Mouse (Mus musculus) testis, adult 2 months (tissue): ENCODE measurements around the gene Kcnj1. TPM values are rescaled to one million over a fixed set of nuclear protein-coding genes. Genes with fewer than 3 reads are reported as not detected.

Experiments used
- H3K27ac ChIP-seq: fragments of 200-500 bp; 2 replicates; pipeline ENCODE4 v1.5.1; 2012; ENCODE audit warnings: low read depth, low read length; ENCODE audit not compliant: control insufficient read depth, insufficient read depth
- H3K27me3 ChIP-seq: fragments of 200-500 bp; 2 replicates; pipeline ENCODE4 v1.6.1; 2012; ENCODE audit warnings: mild to moderate bottlenecking, low read length, moderate library complexity; ENCODE audit not compliant: control insufficient read depth, insufficient read depth
- H3K36me3 ChIP-seq: fragments of 200-500 bp; 2 replicates; pipeline ENCODE4 v1.6.1; 2012; ENCODE audit warnings: mild to moderate bottlenecking, low read length; ENCODE audit not compliant: control insufficient read depth, insufficient read depth
- H3K4me1 ChIP-seq: fragments of 200-500 bp; 2 replicates; pipeline ENCODE4 v1.6.1; 2012; ENCODE audit warnings: low read length; ENCODE audit not compliant: control insufficient read depth, insufficient read depth
- H3K4me3 ChIP-seq: fragments of 200-500 bp; 2 replicates; pipeline ENCODE4 v1.5.1; 2012; ENCODE audit warnings: low read depth, mild to moderate bottlenecking, low read length, moderate library complexity, mixed read lengths; ENCODE audit not compliant: control insufficient read depth
- CTCF ChIP-seq: fragments of 200-500 bp; IDR thresholded peaks from 2 replicates; pipeline ENCODE4 v1.5.1; 2012; ENCODE audit warnings: low read depth, mild to moderate bottlenecking, inconsistent platforms, low read length, moderate library complexity; ENCODE audit not compliant: control insufficient read depth, insufficient read depth, insufficient replicate concordance
- POLR2A ChIP-seq: fragments of 200-500 bp; IDR thresholded peaks from 2 replicates; pipeline ENCODE4 v1.6.1; 2012; ENCODE audit warnings: low read depth, mild to moderate bottlenecking, inconsistent platforms, low read length, moderate library complexity; ENCODE audit not compliant: control insufficient read depth
- polyA plus RNA-seq: library from polyadenylated mRNA; depleted of rRNA; stranded (reverse); fragments of >200 nt; gene quantifications from 2 replicates; pipeline ENCODE4 v1.2.3, GENCODE M21; 2012; rRNA removed

Gene Kcnj1
- polyA plus RNA-seq: 0.10 and 0.25 TPM in 2 replicates

DNA sequence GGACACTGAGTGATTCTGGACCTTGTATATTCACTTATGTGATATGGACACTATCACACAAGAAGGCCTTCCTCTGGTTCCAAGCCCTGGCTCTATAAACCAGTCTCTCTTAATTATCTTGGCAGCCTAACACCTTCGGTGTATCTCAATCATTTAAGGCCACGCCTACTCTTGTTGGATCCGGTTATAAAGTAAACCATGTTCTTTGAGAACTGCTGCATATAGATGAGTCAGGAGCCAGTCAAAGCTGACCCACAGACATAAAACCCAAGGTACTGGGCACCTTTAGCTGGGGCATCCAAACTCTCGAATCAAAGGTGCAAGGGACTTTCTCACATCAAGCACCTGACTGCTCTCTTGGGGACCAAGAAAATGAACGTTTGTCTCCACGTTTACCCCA is at the start of gene Kcnj1:
Kcnj1 (plus strand) TSS at position 292 of the 400 bp plus-strand sequence.
- Histone ChIP-seq H3K4me3 (no peak within 1 kb of the TSS), H3K36me3 (no peaks in the 10 kb centered on the region), H3K4me1 (no peaks in the 10 kb centered on the region; the same call in 1 of the 2 replicates), H3K27me3 (no peaks in the 10 kb centered on the region), H3K27ac (no peak within 1 kb of the TSS)
- TF ChIP-seq CTCF: no peak
- TF ChIP-seq POLR2A: no peak

- no peaks in the 10 kb centered on the region for H3K36me3 ChIP-seq
- TF ChIP-seq CTCF (no peak), POLR2A (no peak)
- H3K27ac ChIP-seq: no peak overlapping the region
- no peak overlapping the region for H3K4me3 ChIP-seq
- no peaks in the 10 kb centered on the region for H3K27me3 ChIP-seq
- peaks cover 15% of the 10 kb centered on the region for H3K4me1 ChIP-seq
Measured at GRCm38 (mm10) chr9:32323610-32324009, 48.7 kb upstream of the Kcnj1 start.

- no peaks in the 10 kb centered on the region for H3K36me3 ChIP-seq
- no peak overlapping the region for H3K4me3 ChIP-seq
- no peaks in the 10 kb centered on the region for H3K27me3 ChIP-seq
- no peak for TF ChIP-seq POLR2A
- TF ChIP-seq CTCF: no peak
- no peaks in the 10 kb centered on the region for H3K4me1 ChIP-seq
- H3K27ac ChIP-seq: no peak overlapping the region
Measured at GRCm38 (mm10) chr9:32328777-32329176, 43.5 kb upstream of the Kcnj1 start.

GRCm38 (mm10) chr9:32331162-32331561 is 41.1 kb upstream of the Kcnj1 start:
- TF ChIP-seq POLR2A (no peak), CTCF (no peak)
- Histone ChIP-seq H3K36me3 (no peaks in the 10 kb centered on the region), H3K4me3 (no peak overlapping the region), H3K27ac (no peak overlapping the region), H3K27me3 (no peaks in the 10 kb centered on the region), H3K4me1 (no peaks in the 10 kb centered on the region)

DNA sequence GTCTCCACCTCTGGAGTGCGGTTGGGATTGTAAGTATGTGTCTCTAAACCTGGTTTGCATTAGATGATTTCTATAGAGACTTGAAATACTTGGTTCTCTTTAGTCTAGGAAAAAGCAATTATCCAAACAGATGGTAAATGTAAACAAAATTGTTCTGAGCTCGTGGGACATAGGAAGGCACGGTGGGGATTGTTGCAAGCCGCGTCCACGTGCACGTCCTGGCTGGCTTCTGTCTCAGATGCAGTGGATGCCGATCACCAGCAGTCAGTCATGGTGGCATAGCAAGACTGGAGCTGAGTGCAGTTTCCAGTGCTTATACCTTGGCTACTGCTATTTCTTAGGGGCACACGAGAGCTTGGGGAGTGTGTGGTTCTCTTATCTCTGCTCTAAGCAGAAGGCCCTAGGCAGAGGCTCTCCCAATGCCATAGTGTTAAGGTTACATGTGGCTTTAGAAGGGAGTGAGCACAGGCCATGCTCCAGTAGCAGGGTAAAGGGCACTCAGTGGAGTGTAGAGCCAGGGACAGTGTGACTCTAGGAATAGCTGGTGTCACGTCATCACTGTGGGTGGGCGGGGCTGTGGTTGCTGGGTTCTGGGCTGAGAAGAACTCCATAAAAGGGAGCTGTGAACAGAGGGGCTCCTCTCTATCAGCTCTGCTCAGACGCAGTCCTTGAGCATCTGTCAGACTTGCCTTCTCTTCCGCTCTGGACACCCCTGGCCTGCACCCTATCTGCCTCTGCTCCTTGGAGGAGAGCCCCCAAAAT is 36.7 kb upstream of the Kcnj1 start:
- Histone ChIP-seq H3K4me3 (no peak overlapping the region), H3K27me3 (no peaks in the 10 kb centered on the region), H3K36me3 (no peaks in the 10 kb centered on the region), H3K4me1 (no peaks in the 10 kb centered on the region), H3K27ac (no peak overlapping the region)
- TF ChIP-seq CTCF (no peak), POLR2A (no peak)

GRCm38 (mm10) chr9:32340831-32341230 is 31.5 kb upstream of the Kcnj1 start:
- H3K36me3 ChIP-seq: no peaks in the 10 kb centered on the region
- no peaks in the 10 kb centered on the region for H3K27me3 ChIP-seq
- H3K4me3 ChIP-seq: no peak overlapping the region
- TF ChIP-seq POLR2A (no peak), CTCF (no peak)
- no peak overlapping the region for H3K27ac ChIP-seq
- H3K4me1 ChIP-seq: peaks cover 3% of the 10 kb centered on the region; the same call in 1 of the 2 replicates

GRCm38 (mm10) chr9:32342929-32343328 is 29.4 kb upstream of the Kcnj1 start:
- Histone ChIP-seq H3K4me3 (no peak overlapping the region), H3K36me3 (no peaks in the 10 kb centered on the region), H3K27ac (no peak overlapping the region), H3K27me3 (no peaks in the 10 kb centered on the region), H3K4me1 (peaks cover 3% of the 10 kb centered on the region; the same call in 1 of the 2 replicates)
- TF ChIP-seq POLR2A: no peak
- no peak for TF ChIP-seq CTCF
